Mouse (Mus musculus) megakaryocyte progenitor cell, adult 5-6 weeks (primary cell): ENCODE results near the gene Lgalsl. TPM values are rescaled to one million over a fixed set of nuclear protein-coding genes. Genes with fewer than 3 reads are reported as not detected.

Source experiments
- ATAC-seq: replicated peaks from 2 replicates; pipeline ENCODE4 v1.8.0; 2016; ENCODE audit warnings: mild to moderate bottlenecking, moderate TSS enrichment, inconsistent platforms; ENCODE audit not compliant: poor library complexity
- total RNA-seq, 2 experiments: library from RNA; stranded (forward) in 1 of 2; stranded (reverse) in 1 of 2; fragments of 157-497, 149-512 nt in 1 of 2; fragments of 200-1000 nt in 1 of 2; gene quantifications; 2 replicates each; pipeline versions ENCODE4 v1.2.3 to v1.2.4; 2015 to 2017

Gene Lgalsl
- total RNA-seq, 2 experiments from 2014 or later: 4.2 to 10.4 TPM

DNA sequence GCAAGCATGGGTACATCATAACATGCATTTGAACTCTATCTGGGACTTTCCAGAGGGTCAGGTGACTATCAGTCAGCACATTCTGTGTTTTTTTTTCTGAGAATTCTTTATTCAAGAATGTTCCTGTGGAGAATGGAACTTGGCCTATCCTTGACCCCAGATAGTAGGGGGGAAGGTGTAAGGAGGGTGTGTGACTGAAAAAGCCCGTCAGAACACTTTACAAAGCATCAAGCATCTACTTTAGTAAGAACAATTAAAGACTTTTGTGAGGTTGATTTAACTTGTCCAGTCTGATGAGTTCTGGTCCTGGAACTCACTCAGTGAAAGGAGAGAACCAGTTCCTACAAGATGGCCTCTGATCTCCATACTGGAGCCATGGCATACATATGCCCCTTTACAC lies 45.7 kb downstream of the Lgalsl start:
- ATAC-seq: no peak

DNA sequence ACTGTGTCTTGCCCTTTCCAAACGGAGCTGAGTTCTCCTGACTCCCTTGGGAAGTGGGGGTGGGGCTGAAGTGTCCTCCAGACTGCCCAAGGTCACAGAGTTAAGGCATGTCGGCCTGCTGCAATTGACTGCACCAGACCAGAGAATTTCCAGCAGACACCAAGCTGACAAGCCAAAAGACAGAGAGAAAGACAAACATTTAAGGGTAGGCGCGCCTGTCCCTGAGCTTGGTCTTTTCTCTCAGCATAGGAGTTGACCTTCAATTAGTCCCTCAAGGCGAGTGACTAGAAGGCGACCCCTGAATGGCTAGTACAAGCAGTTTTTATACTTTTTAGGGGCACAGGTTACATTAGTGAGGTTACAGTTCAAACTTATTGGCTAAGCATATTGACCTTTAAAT lies 46.1 kb downstream of the Lgalsl start:
- ATAC-seq: no peak

DNA sequence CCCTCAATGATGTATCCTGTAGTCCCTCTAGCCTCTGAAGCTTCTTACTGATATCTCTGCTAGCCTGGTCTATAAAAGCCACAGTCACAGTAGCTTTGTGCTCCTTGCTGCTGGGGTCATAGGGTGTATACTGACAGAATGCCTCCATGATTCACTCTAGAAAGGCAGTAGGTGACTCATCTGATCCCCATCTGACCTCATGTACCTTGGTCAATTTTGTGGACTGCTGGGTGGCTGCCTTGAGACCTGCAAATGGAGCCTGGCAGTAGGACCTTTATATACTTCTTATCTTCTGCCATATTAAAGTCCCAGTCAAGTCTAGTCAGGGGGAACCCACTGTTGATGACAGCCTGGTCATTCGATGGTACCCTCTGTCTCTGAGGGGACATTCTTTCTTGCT lies 47.4 kb downstream of the Lgalsl start:
- ATAC-seq: no peak

DNA sequence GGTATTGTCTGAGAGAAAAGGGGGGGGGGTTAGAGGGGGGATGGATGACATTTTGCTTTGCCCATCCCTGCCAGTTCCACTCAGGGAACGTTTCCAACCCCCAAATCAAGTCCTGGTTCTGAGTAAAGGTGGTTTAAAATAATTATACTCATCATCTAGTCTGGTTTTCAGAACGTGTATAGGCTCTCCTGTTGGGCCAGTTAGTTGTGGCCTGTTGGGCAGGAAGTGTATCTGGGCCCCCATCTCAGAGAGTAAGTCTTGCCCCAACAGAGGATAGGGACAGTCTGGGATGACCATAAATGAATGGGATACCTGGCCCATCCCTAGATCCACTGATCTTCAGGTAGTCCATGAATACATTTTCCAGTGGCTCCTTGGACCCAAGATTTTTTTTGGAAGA lies 48.2 kb downstream of the Lgalsl start:
- ATAC-seq: no peak

GRCm38 (mm10) chr11:20780312-20780711 lies 50.5 kb downstream of the Lgalsl start:
- ATAC-seq: no peak

- ATAC-seq: peak; percentile 80
Measured at GRCm38 (mm10) chr11:20778861-20779563, 51.8 kb downstream of the Lgalsl start.

DNA sequence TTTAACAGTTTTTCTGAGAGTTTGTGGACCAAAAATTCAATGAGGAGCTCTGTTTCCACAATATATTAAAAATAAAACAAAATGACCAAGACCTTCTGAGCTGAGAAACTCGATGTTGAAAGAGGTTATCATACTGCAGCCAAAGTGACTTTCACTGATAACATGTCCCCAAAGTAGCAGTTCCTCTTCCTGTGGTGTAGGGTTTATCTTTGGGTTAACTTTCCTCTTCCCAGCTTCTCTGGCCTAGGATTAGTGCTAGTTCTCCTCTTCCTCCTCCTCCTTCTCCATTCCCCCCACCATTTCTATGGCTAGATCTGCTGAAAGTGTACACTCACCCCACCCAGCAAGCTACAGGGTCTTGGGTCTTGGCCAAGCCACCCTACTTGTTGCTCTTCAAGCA lies 52.6 kb downstream of the Lgalsl start:
- peak; percentile 70 for ATAC-seq

DNA sequence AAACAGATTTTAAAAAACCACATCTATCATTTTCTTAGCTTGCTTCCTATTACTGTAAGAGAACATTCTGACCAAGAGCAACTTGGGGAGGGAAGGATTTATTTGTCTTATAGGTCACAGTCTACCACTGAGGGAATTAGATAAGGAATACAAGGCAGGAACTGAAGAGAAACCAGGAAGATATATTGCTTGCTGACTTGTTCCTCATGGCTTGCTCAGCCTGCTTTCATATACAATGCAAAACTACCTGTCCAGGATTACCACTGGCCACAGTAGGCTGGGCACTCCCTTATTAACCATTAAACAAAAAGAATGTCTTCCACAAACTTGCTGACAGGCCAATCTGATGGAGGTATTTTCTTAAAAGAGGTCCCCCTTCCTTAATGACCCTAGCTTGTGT lies 54.2 kb downstream of the Lgalsl start:
- no peak for ATAC-seq

Other genes starting within 250 kb of the Lgalsl start
- 45.6 and 73.0 TPM in 2 replicates for gene Aftph, start 89.5 kb downstream of the Lgalsl start, total RNA-seq (2015)
- 44.0 and 45.0 TPM in 2 replicates for gene Aftph, start 89.5 kb downstream of the Lgalsl start, total RNA-seq (2017)